Mouse (Mus musculus) kidney, adult 8-10 months (tissue): ENCODE measurements around the gene Slc5a5.
"Not testable (repeated sequence)": the region's sequence is repeated elsewhere in the genome, so short reads cannot be mapped to it uniquely, and the experiment has no call there.

ENCODE experiments used
- DNase-seq, 2 experiments: peaks; one replicate each; pipeline ENCODE4 v3.0.0; 2022

The Slc5a5 gene

DNA sequence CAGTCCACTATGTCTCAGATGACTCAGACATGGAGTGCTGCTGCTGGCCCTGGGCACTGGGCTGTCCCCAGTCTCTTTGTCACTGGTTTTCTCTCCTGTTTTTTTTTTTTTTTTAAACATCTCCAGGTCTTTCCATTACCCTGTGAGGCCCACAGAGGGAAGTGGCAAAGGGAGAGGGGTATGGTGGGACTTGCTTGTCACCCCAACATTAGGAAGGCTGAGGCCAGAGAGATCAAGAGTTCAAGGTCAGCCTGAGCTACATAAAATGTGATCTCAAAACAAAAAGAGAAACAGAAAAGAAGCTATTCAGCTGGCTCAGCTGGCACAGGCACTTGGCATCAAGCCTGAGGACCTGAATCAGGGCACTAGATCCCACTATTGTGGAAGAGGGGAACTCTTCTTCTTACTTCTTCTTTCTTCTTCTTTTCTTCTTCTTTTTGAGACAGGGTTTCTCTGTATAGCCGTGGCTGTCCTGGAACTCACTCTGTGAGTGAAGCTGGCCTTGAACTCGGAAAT, 8.4 kb upstream of the Slc5a5 start:
- DNase-seq, result no peak

DNA sequence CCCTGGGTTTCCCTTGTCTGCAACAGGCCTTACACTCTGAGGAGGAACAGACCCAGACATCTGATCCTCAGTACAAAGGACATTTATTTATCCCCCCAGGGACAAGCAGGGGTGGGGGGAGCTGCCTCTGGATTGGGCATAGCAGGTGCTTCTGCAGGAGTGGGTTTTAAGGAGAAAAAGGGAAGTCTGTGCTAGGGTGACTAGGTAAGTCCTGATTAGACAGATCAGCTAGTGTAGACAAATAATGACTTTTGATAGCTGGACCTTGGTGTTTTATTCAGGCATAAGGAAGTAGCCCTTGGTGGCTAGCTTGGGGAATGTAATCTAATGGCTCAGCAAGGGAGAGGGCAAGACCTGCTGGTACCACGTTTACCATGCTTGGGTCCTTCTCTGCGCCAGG, 6.7 kb upstream of the Slc5a5 start:
- no peak for DNase-seq

DNA sequence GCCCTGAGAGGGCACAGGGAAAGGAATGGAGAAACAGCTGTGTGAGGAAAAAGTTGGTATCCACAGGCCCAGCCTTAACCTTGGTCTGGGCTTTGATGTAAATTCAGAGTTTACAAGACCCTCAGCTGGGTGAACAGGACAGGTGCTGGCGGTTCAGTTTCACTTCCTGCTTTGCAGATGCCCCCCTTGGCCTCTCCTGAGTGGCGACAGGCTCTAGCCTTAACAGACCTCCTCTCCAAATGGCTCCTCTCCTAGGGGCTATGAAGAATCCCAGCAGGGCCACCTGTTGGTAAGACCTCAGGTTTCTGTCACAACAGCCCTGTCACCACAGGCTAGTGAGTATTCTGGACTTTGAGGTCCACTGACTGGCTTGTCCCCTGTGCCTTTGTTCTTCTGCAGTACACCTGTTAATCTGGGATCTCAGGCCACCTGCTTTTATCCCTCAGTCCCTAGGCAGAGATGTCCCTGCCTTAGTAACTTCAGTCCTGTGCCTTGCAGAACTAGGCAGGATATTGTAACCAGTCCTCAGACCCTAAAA, 6.2 kb upstream of the Slc5a5 start:
- no peak for DNase-seq

DNA sequence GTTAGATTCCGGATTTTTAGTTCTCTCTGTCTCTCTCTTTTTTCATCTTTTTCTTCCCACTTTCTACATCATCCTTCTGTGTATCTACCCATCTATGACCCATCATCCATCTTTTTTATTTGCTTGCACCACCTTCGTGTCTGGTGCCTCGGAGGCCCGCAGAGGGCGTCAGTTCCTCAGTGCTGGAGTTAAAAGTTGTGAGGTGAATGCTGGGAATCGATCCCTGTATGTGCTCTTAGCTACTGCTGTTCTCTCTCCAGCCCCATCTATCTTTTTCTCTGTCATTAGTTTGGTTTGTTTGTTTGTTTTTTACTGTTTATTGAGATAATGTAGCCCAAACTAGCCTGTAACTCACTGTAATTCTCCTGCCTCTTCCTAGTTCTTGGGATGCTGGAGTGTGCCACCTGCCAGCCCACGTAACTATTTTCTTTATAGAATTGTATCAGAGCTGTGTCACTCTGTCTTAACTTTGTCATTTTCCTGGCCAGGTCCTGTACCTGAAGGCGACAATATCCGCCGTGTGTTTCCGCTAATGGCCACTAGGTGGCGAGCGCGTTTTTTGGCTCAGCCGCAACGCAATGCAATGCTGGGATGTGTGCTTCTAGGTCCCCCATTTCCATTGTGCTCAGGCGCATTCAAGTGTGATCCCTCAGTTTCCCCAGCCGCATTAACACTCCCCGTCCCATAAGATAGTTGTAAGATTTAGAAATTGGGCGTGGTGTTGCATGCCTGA, 5.3 kb upstream of the Slc5a5 start:
- peak; percentile 79 to 90 for DNase-seq

DNA sequence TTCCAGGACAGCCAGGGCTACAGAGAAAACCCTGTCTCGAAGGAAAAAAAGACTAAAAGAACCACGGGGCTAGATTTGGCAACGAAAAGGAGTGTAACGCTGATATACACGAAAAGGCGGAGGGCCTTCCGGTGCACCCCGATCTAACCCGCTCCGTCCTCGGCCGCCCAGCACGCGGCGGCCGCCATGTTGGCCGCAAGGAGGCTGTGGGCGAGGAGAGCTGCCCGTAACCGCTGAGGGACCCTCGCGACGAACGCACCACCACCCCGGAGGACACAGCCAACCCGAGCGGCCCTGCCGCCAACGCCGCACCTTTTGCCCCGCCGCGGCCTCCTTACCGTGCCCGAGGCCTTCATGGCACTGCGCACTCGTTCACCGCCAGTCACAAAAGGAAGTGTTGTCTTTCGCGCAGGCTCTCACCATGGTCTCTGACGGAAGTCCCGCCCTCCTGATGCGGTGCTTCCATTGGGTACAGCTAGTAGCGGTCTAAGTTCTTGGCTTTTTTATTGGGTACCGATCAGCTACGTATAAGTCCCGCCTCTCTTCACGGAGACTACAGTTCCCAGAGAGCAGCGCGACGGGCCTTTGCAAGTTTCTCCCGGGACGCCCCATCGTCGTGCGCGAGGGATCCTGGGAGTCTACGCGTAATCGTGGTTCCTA, 4.6 kb upstream of the Slc5a5 start, which contains the start of gene Rpl18a:
Rpl18a (minus strand) TSS at position 392 of the 660 bp plus-strand sequence.
- peak; percentile 97 to 99 for DNase-seq

DNA sequence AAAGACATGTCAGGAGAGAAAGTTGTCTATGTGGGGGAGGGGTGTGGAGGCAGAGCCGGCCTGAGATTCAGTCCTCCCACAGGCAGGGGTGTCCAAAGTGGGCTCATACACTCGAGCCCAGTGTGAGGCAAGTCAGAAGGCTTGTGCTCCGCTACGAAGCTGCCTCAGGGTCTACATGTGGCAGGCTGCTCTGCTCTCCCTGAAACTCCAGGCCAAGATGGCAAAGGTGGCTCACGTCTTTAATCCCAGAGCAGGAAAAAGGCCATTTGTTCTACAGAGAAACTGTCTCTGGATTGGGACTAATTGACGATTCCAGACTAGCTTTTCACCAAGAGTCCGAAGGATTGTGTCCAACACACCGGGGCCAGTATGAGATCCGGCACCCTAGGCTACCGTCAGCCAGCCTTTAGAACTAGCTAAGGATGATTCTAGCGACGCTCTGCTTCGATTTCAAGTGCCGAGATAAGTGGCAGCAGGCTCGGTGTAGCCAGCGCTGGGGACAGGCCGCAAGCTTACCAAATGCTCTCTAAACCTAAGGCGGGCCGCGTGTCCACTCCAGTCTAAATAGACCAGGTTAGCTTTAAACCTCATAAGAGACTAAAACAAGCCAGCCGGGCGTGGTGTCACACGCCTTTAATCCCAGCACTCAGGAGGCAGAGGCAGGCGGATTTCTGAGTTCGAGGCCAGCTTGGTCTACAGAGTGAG, 3.9 kb upstream of the Slc5a5 start:
- DNase-seq, result no peak

DNA sequence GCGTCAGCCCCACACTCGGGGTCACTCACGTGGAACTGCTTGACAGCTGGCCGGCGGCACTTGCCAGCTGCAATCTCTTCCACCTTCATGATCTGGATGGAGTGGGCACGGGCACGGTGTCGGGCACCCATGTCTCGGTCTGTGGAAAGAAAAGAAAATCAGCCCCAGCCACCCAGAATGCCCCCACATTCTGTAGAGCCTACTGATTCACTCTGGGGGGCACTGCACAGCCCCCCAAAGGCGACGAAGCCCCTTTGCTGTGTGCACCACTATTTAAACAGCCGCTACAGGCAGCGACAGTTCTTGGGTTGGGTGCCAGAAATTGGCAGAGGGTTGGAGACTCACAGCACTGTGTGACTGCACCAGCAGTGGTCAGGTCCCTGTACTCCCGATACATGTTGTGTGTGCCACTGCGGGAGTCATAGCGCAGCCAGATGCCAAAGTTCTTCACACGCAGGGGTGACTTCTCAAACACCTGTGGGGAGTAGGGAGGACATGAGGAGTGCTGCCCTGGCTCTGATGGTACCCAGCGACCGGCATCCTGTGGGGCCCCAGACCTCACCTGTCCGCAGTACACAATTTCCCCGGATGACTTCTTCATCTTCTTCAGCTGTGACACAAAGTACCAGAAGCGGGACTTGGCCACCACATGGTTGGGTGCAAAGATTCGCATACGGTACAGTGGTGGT, 3.2 kb upstream of the Slc5a5 start:
- not testable (repeated sequence) for DNase-seq

DNA sequence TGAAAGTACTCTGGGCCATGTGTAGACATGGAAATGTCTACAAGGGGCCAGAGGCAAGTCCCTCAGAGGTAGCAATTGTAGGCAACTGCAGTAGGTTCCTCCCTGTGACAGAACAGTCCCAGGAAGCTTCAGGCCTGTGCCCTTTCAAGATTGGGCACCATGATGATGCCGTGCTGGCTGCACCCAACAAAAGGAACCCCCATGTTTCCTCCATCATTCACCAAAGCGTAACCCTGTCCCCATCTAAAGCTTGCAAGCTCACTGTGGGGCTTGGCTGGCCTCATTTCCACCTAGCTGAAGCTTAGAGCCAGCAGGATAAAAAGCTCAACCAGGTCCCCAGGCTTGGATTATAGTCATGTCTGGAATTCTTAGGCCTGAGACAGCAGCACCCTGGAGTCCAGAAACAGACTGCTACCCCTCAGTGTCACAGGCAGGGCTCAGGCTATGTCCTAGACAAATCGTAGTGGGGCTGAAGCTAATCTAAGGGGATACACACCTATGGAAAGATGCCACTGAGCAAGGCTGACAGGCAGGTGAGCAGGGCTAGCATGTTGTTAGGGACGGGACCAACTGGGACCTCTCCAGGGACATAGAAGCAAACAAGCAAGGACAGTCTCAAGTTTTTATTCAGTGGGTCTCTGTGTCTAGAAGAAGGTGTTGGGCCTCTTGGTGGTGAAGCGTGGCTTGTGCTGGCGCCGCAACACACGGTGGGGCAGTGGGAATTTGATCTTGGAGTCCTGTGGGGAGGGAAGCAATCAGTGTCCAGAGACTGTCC, 2.4 kb upstream of the Slc5a5 start:
- no peak for DNase-seq

DNA sequence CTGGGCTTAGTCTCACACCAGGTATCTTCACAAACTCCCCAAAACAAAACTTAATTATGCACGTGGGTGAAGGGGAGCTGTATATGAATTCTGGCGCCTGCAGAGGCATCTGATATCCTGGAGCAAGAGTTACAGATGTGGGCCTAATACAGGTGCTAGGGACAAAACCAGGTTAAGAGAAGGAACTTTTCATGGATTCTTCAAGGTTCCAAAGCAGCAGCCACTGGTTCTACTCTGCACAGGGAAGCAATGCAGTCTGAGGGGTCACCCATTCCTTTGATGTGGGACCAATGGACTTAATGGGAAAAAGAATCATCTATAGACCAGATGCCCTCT, 1.8 kb upstream of the Slc5a5 start:
- DNase-seq, result no peak

DNA sequence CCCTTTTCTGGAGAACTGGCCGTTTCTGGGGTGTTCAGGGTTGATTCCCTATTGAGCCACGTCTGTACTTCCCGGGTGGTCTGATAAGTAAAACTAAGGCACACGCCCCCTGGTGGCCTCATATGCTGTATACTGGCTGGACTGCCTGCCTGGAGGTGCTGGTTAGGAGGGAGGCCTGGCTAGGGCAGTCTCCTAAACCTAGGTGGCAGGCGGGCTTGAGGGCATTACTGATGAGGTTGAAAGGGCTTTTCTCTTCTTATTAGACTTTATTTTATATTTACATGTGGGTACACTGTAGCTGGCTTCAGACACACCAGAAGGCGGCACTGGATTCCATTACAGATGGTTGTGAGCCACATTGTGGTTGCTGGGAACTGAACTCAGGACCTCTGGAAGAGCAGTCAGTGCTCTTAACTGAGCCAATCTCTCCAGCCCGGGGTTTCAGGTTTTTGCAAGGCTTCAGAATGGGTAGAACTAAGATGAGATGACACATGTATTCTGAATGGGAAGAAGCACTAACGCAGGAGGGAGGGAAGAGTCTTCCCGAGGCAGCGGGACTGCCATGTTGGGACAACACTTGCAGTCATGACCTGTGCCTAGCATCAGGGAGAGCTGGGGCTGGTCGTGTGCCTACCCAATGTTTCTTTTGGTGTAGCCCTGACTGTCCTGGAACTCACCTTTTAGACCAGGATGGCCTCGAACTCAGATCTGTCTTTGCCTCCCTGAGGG, 1.3 kb upstream of the Slc5a5 start:
- peak; percentile 50 to 75 for DNase-seq

DNA sequence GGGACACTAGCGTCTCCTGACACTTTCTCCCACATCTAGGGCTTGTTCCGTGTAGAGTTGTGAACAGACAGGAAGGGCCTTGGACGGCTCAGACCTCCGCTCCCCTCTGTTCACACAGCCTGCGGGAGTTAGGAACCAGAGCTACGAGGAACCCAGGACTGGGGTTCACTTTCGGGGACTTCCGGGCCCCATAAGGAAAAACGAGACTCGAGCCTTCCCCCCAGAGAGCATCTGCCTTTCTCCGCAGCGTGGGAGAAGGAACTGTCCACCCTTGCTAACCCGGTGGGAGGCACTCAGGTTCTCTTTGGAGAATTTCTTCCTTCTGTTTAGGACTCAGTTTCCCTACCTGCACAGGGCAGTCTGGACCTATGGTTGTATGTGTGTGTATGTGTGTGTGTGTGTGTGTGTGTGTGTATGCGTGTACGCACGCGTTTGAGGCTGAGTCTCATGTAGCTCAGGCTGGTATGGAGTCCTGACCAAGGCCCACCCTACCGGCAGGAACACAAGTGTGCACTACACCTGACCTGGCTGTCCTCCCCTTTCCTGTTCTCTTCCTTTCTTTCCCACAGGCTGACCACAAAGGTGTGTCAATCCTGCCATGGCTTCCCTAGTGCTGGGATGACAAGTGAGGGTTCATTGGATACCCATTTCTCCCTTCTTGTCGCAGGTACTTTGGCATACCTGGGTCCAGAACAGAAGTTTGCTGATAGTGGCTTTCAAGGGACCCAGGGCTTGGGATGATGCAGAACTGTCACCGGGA, 519 bp upstream of the Slc5a5 start:
- no peak for DNase-seq

DNA sequence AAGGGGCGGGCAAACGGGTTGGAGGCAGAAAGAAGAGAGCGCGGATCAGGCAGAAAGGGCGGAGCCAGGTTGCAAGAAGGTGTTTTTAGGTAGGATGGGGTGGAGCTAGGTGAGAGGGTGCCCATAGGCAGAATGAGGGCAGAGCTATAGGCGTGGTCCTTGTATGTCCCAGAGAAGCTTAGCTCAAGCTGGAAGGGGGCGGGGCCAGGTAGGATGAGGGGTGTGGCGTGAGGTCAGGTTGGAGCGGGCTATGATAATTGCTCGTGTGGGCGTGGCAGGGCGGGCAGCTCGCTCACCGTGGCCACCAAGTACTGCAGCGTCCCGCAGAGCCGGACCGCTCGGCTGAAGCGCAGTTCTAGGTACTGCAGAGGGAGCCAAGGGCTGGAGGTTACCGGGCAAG, 1.2 kb downstream of the Slc5a5 start:
- DNase-seq, result peak; percentile 69 to 76

DNA sequence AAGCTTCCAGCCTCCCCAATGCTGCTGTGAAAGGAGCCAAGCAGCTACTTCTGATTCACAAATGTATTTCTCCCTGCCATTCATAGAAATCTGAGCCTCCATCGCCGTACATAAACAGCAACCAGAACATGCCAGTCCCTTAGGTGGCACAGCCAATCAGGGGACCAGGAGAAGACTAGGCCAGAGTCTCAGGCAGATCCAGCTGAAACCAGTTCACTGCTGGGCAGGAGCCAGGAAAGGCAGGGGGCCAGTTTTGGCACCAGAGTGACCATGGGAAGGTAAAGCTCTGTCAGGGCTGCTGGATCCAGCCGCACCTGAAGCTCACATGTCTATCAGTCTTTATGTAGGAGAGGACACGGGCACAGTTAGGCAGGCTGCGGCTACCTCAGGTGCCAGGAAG, 1.9 kb downstream of the Slc5a5 start:
- peak in 1 of 2 experiments; percentile 47 for DNase-seq

DNA sequence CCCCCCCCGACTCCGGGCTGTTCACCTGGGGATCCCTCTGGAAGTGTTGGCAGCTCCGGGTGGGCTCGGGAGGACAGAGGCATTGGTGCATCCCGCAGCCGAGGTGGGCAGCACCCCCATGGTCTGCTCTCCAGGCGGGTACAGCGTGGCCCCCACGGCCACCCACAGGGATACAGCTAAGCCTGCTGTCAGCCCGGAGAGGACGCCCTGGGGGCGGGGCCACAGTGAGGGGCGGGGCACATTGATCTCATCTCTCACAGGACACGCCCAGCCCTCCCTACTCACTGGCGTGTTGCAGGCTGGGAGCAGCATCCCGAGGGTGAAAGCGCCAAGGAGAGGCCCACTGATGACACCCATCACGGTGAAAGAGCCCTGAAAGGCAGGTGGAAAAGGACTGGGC, 4.9 kb downstream of the Slc5a5 start:
- no peak for DNase-seq

DNA sequence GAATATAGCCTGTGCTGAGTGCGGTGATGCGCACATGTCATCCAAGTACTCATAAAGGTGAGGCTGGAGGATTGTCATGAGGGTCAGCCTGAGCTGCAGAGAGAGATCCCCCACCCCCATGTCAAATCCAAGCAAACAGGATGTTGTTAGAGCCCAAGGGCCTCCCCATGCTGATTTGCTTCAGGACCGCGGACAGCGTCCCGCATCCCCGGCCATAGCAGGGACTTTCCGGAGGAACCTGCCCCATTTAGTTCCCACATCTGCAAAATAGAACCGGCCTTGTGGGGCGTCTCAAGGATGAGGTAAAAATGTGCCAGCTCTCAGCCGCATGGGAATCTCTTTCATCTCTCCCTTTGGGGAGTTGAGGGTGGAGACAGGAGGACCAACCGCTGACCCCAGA, 6.9 kb downstream of the Slc5a5 start:
- DNase-seq, result no peak

DNA sequence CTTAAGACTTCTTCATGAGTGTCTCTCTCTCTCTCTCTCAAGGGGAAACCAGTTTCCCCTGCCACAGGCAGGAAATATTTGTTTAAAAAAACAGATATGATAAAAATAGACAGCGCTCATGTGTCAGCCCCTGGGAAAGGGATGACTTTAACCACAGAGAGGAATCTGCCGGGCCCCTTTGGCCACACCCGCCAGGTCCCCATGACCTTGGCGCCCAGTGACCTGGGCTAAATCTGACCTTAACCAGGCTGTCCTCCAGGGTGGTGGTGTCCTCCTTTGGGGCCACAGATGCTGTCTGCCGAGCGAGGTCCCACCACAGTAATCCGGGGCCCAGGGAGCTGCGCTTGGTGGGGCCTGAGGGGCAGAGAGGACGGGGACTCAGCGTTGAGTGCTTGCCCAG, 7.9 kb downstream of the Slc5a5 start:
- no peak for DNase-seq

DNA sequence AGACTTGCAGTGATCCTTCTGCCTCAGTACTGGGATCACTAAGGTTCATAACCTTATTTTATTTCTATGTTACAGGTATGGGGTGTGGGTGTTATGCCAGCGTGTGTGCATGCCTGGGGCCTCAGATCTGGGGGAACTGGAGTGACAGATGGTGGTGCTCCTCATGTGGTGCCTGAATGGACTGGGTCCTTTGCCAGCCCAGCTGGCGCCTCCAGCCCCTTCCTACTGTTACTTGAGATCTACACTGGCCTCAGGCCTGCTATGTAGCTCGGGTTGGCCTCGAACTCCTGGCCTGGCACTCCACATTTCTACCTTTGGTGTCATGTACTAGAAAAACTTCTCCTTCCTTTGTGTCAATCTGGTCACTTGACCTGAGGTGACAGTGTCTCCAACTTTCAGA, 8.4 kb downstream of the Slc5a5 start:
- no peak for DNase-seq

DNA sequence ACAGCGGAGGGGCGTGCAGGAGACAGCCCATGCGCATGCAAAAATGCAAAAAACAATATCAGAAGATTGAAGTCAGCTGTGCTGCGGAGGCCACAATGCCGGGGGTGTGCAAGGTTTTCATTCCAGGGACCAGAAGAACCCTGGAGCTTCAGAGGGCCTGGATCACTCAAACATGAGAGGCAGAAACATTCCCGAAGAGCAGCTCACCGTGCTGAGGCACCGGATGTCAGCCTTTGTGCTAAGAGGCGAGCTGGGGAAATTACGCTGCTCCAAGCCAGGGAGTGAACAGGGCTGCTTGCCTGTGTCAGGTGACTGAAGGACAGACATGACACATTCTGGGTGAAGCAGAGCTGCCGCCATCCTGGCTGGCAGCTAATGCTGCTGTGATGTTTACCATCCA, 12.0 kb downstream of the Slc5a5 start:
- no peak for DNase-seq

DNA sequence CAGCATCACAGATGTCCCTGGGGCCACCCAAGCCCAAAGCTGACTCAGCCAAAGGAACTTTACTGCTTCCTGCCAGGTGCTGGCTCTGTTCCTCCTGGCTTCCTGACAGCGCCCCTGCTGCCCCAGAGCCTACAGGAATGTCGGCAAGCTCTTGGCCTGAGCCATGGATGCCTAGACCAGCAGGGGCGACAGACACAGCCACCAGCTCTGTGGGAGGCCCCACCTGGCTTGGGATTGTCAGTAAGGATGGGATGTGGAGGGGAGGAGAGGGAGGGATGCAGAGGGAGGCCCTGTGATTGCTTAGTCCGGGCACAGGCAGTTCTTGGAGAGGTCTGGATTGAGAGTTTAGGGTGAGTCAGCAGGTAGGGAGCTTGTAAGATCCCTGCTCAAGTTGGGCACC, 12.4 kb downstream of the Slc5a5 start:
- no peak for DNase-seq

DNA sequence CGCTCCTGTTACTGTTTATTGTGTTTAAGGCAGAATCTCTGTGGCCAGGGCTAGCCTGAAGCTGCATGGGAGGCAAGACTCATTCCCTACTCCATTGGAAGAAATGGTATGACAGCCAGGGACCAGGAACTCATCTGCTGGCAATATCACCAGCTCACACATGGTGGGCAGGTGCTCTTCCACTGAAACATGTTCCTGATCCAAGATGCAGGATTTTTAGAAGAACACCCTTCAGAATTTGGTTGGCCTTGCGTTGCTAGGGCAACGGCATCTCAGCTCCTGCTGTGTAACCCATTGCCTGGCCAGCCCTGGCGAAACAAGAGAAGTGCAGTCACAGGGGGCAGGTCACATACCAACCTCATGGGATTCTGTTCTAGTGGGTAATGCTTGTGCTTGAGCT, 13.1 kb downstream of the Slc5a5 start:
- no peak for DNase-seq

DNA sequence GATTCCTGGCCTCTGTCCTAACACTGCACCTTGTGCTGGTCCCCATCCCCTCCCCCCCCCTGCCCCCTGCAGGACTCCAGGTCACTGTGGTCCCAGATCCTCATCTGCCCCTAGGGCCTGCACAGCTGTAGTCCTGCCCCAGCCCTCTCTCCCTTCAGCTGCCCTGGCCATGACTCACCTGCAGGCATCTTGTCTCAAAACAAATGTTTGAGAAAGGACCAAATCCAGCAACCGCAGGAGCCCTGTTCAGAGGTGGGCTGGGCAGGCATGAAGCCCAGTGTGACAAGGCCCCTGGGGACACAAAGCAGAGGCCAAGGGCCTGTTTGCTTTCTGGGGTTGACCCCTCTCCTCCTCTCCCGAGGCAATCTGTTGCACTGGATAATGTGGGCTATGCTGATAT, 14.4 kb downstream of the Slc5a5 start:
- DNase-seq, result no peak
